Mouse (Mus musculus): ENCODE measurements around the gene Usp35. TPM values are rescaled to one million over a fixed set of nuclear protein-coding genes. Genes with fewer than 3 reads are reported as not detected.

Usp35 gene
- polyA plus RNA-seq, 1 experiment = 9.1 TPM

GRCm38 (mm10) chr7:97356875-97357276 lies 25.1 kb upstream of the Usp35 start:
- Histone ChIP-seq H3K27ac (ENCODE audit: insufficient read depth, low read length) (no peak overlapping the region), H3K27me3 (ENCODE audit: control insufficient read depth, insufficient read depth, low read length, poor library complexity, severe bottlenecking) (no peaks in the 10 kb centered on the region), H3K9me3 (replicated peaks; ENCODE audit: control insufficient read depth, insufficient read depth, low read length, poor library complexity, severe bottlenecking) (no peaks in the 10 kb centered on the region), H3K36me3 (ENCODE audit: control insufficient read depth, insufficient read depth, low read length, poor library complexity, severe bottlenecking) (no peaks in the 10 kb centered on the region), H3K9ac (ENCODE audit: low read depth, poor library complexity, severe bottlenecking) (no peak overlapping the region), H3K4me3 (ENCODE audit: low read depth, low read length) (no peak overlapping the region), H3K4me1 (ENCODE audit: control insufficient read depth, insufficient read depth, low read length) (no peaks in the 10 kb centered on the region)
- TF ChIP-seq CTCF (IDR thresholded peaks at IDR 0.05; ENCODE audit: low read depth, low read length) = no peak
- TF ChIP-seq POLR2A (IDR thresholded peaks at IDR 0.05; ENCODE audit: insufficient read depth, low read length) = no peak
- no peak for TF ChIP-seq EP300 (IDR thresholded peaks at IDR 0.05; ENCODE audit: insufficient read depth, low read depth, low read length)

GRCm38 (mm10) chr7:97356253-97356652 lies 24.4 kb upstream of the Usp35 start:
- Histone ChIP-seq H3K36me3 (ENCODE audit: control insufficient read depth, insufficient read depth, low read length, poor library complexity, severe bottlenecking) (no peaks in the 10 kb centered on the region), H3K4me3 (ENCODE audit: low read depth, low read length) (no peak overlapping the region)

GRCm38 (mm10) chr7:97355068-97355841 lies 23.4 kb upstream of the Usp35 start:
- Histone ChIP-seq H3K4me3 (ENCODE audit: low read depth, low read length) (no peak overlapping the region), H3K9ac (ENCODE audit: low read depth, poor library complexity, severe bottlenecking) (no peak overlapping the region), H3K4me1 (ENCODE audit: control insufficient read depth, insufficient read depth, low read length) (no peaks in the 10 kb centered on the region), H3K27me3 (ENCODE audit: control insufficient read depth, insufficient read depth, low read length, poor library complexity, severe bottlenecking) (no peaks in the 10 kb centered on the region), H3K27ac (ENCODE audit: insufficient read depth, low read length) (no peak overlapping the region), H3K36me3 (ENCODE audit: control insufficient read depth, insufficient read depth, low read length, poor library complexity, severe bottlenecking) (no peaks in the 10 kb centered on the region), H3K9me3 (replicated peaks; ENCODE audit: control insufficient read depth, insufficient read depth, low read length, poor library complexity, severe bottlenecking) (no peaks in the 10 kb centered on the region)
- no peak for TF ChIP-seq CTCF (IDR thresholded peaks at IDR 0.05; ENCODE audit: low read depth, low read length)
- TF ChIP-seq POLR2A (IDR thresholded peaks at IDR 0.05; ENCODE audit: insufficient read depth, low read length) = no peak
- TF ChIP-seq EP300 (IDR thresholded peaks at IDR 0.05; ENCODE audit: insufficient read depth, low read depth, low read length) = no peak

More at GRCm38 (mm10) chr7:97356253-97356652, 24.4 kb upstream of the Usp35 start:
- Histone ChIP-seq H3K27ac (ENCODE audit: insufficient read depth, low read length) (no peak overlapping the region), H3K9me3 (replicated peaks; ENCODE audit: control insufficient read depth, insufficient read depth, low read length, poor library complexity, severe bottlenecking) (no peaks in the 10 kb centered on the region), H3K9ac (ENCODE audit: low read depth, poor library complexity, severe bottlenecking) (no peak overlapping the region), H3K27me3 (ENCODE audit: control insufficient read depth, insufficient read depth, low read length, poor library complexity, severe bottlenecking) (no peaks in the 10 kb centered on the region), H3K4me1 (ENCODE audit: control insufficient read depth, insufficient read depth, low read length) (no peaks in the 10 kb centered on the region)
- TF ChIP-seq CTCF (IDR thresholded peaks at IDR 0.05; ENCODE audit: low read depth, low read length) (no peak), EP300 (IDR thresholded peaks at IDR 0.05; ENCODE audit: insufficient read depth, low read depth, low read length) (no peak)

- Histone ChIP-seq H3K27me3 (ENCODE audit: control insufficient read depth, insufficient read depth, low read length, poor library complexity, severe bottlenecking) (no peaks in the 10 kb centered on the region), H3K36me3 (ENCODE audit: control insufficient read depth, insufficient read depth, low read length, poor library complexity, severe bottlenecking) (no peaks in the 10 kb centered on the region), H3K9me3 (replicated peaks; ENCODE audit: control insufficient read depth, insufficient read depth, low read length, poor library complexity, severe bottlenecking) (no peaks in the 10 kb centered on the region), H3K4me1 (ENCODE audit: control insufficient read depth, insufficient read depth, low read length) (no peaks in the 10 kb centered on the region), H3K9ac (ENCODE audit: low read depth, poor library complexity, severe bottlenecking) (no peak overlapping the region), H3K4me3 (ENCODE audit: low read depth, low read length) (no peak overlapping the region), H3K27ac (ENCODE audit: insufficient read depth, low read length) (no peak overlapping the region)
- no peak for TF ChIP-seq EP300 (IDR thresholded peaks at IDR 0.05; ENCODE audit: insufficient read depth, low read depth, low read length)
- TF ChIP-seq CTCF (IDR thresholded peaks at IDR 0.05; ENCODE audit: low read depth, low read length) = no peak
- TF ChIP-seq POLR2A (IDR thresholded peaks at IDR 0.05; ENCODE audit: insufficient read depth, low read length) = no peak
Observed at GRCm38 (mm10) chr7:97353356-97353755, 21.5 kb upstream of the Usp35 start.

GRCm38 (mm10) chr7:97351792-97352513 lies 20.1 kb upstream of the Usp35 start:
- no peaks in the 10 kb centered on the region for H3K9me3 ChIP-seq (replicated peaks; ENCODE audit: control insufficient read depth, insufficient read depth, low read length, poor library complexity, severe bottlenecking)
- H3K4me3 ChIP-seq (ENCODE audit: low read depth, low read length) = no peak overlapping the region
- no peaks in the 10 kb centered on the region for H3K4me1 ChIP-seq (ENCODE audit: control insufficient read depth, insufficient read depth, low read length)
- no peak overlapping the region for H3K9ac ChIP-seq (ENCODE audit: low read depth, poor library complexity, severe bottlenecking)
- no peak for TF ChIP-seq POLR2A (IDR thresholded peaks at IDR 0.05; ENCODE audit: insufficient read depth, low read length)
- TF ChIP-seq EP300 (IDR thresholded peaks at IDR 0.05; ENCODE audit: insufficient read depth, low read depth, low read length) = no peak
- TF ChIP-seq CTCF (IDR thresholded peaks at IDR 0.05; ENCODE audit: low read depth, low read length) = no peak
- no peaks in the 10 kb centered on the region for H3K36me3 ChIP-seq (ENCODE audit: control insufficient read depth, insufficient read depth, low read length, poor library complexity, severe bottlenecking)
- no peak overlapping the region for H3K27ac ChIP-seq (ENCODE audit: insufficient read depth, low read length)
- H3K27me3 ChIP-seq (ENCODE audit: control insufficient read depth, insufficient read depth, low read length, poor library complexity, severe bottlenecking) = no peaks in the 10 kb centered on the region

- H3K9ac ChIP-seq (ENCODE audit: low read depth, poor library complexity, severe bottlenecking) = no peak overlapping the region
- TF ChIP-seq CTCF (IDR thresholded peaks at IDR 0.05; ENCODE audit: low read depth, low read length) (no peak), POLR2A (IDR thresholded peaks at IDR 0.05; ENCODE audit: insufficient read depth, low read length) (no peak)
- H3K4me3 ChIP-seq (ENCODE audit: low read depth, low read length) = no peak overlapping the region
- H3K27me3 ChIP-seq (ENCODE audit: control insufficient read depth, insufficient read depth, low read length, poor library complexity, severe bottlenecking) = no peaks in the 10 kb centered on the region
- no peaks in the 10 kb centered on the region for H3K4me1 ChIP-seq (ENCODE audit: control insufficient read depth, insufficient read depth, low read length)
- H3K27ac ChIP-seq (ENCODE audit: insufficient read depth, low read length) = no peak overlapping the region
- H3K36me3 ChIP-seq (ENCODE audit: control insufficient read depth, insufficient read depth, low read length, poor library complexity, severe bottlenecking) = no peaks in the 10 kb centered on the region
- H3K9me3 ChIP-seq (replicated peaks; ENCODE audit: control insufficient read depth, insufficient read depth, low read length, poor library complexity, severe bottlenecking) = no peaks in the 10 kb centered on the region
Observed at GRCm38 (mm10) chr7:97350891-97351290, 19.1 kb upstream of the Usp35 start.
